Mouse (Mus musculus) stomach, embryonic 16.5 days (tissue): ENCODE results near the gene Ccn2. TPM values are rescaled to one million over a fixed set of nuclear protein-coding genes. Genes with fewer than 3 reads are reported as not detected.

ENCODE experiments used
- ATAC-seq: fragments of 200-750 bp; cut with Nextera tagmentation; 2 replicates; pipeline ENCODE4 v1.8.0; 2017; ENCODE audit warnings: moderate number of reproducible peaks, moderate TSS enrichment; ENCODE audit not compliant: insufficient read depth, low FRiP score
- H3K27ac ChIP-seq: fragments of 300-500 bp; sonication (generic); 2 replicates; pipeline ENCODE4 v1.5.1; 2014; ENCODE audit warnings: low read length
- H3K27me3 ChIP-seq: fragments of 300-500 bp; sonication (generic); 2 replicates; pipeline ENCODE4 v1.6.1; 2014; ENCODE audit warnings: low read length, control low read depth, mixed read lengths; ENCODE audit not compliant: control insufficient read depth, insufficient read depth
- H3K36me3 ChIP-seq: fragments of 300-500 bp; sonication (generic); 2 replicates; pipeline ENCODE4 v1.6.1; 2014; ENCODE audit warnings: low read length; ENCODE audit not compliant: control insufficient read depth, insufficient read depth
- H3K4me1 ChIP-seq: fragments of 300-500 bp; sonication (generic); 2 replicates; pipeline ENCODE4 v1.6.1; 2014; ENCODE audit warnings: low read length, control low read depth, mixed read lengths; ENCODE audit not compliant: control insufficient read depth, insufficient read depth
- H3K4me2 ChIP-seq: fragments of 300-500 bp; sonication (generic); 2 replicates; pipeline ENCODE4 v1.6.1; 2014; ENCODE audit warnings: low read depth, low read length, mixed read lengths
- H3K4me3 ChIP-seq: fragments of 300-500 bp; sonication (generic); replicated peaks from 2 replicates; pipeline ENCODE4 v1.5.1; 2014; ENCODE audit warnings: mild to moderate bottlenecking, low read length
- H3K9ac ChIP-seq: fragments of 300-500 bp; sonication (generic); 2 replicates; pipeline ENCODE4 v1.6.1; 2014; ENCODE audit warnings: low read length
- H3K9me3 ChIP-seq: fragments of 300-500 bp; sonication (generic); replicated peaks from 2 replicates; pipeline ENCODE4 v1.6.1; 2016; ENCODE audit warnings: low read length, control low read depth; ENCODE audit not compliant: control insufficient read depth
- WGBS: fragments of 180-500 bp; shearing (Covaris S2); extraction: QIAGEN DNeasy Blood & Tissue Kit; methylation state at CpG from one replicate; pipeline ENCODE4 v1.1.7; 2014; 5-methylcytosine and 5-hydroxymethylcytosine counted together
- polyA plus RNA-seq: library from polyadenylated mRNA; unstranded; fragments of >200 nt; fragmentation: Nextera tagmentation; extraction: Ambion mirVana; gene quantifications from 2 replicates; pipeline ENCODE4 v1.2.1, GENCODE M21; 2015

Gene Ccn2
- polyA plus RNA-seq, 1 experiment from 2014 or later: 16.9 TPM

- H3K4me2 ChIP-seq: no peak overlapping the region
- H3K27me3 ChIP-seq: no peaks in the 10 kb centered on the region
- WGBS: 82% methylated on average over 11 of the region's 11 CpGs
- H3K4me3 ChIP-seq: no peak overlapping the region
- no peak overlapping the region for H3K27ac ChIP-seq
- ATAC-seq: no peak
- H3K36me3 ChIP-seq: no peaks in the 10 kb centered on the region
- H3K9ac ChIP-seq: no peak overlapping the region
- no peaks in the 10 kb centered on the region for H3K9me3 ChIP-seq
- H3K4me1 ChIP-seq: peaks cover 11% of the 10 kb centered on the region
Observed at GRCm38 (mm10) chr10:24642796-24643580, 47.7 kb downstream of the Ccn2 start.

DNA sequence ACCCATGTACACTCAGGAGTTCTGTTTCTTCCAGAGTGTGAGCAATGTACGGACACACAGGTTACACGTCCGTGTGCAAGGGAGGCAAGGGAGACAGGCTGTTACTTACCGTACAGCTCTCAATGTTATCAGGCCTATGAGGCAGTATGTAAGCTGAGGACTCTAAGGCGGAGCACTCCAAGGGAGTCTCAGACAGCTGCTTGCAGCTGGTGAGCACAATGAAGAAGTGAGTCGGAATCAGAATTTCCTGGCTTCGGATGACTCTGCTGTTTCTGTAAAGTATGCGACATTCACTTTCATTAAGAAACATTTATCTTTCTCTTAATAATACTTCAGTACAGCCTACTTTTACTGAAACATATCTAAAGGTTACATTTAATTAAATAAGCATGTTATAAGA lies 49.9 kb downstream of the Ccn2 start:
- 64% methylated on average over 8 of the region's 8 CpGs for WGBS

More for the DNA sequence above, 49.9 kb downstream of the Ccn2 start:
- Histone ChIP-seq H3K4me1 (no peaks in the 10 kb centered on the region), H3K4me3 (no peak overlapping the region), H3K36me3 (no peaks in the 10 kb centered on the region), H3K27me3 (no peaks in the 10 kb centered on the region), H3K4me2 (no peak overlapping the region), H3K9me3 (no peaks in the 10 kb centered on the region), H3K27ac (no peak overlapping the region), H3K9ac (no peak overlapping the region)
- ATAC-seq: no peak; the same call in 1 of the 2 replicates

Other genes starting within 250 kb of the Ccn2 start
- 7.1 and 7.6 TPM in 2 replicates for gene Enpp1, start 116.7 kb downstream of the Ccn2 start, polyA plus RNA-seq
- gene Enpp3, start 247.4 kb downstream of the Ccn2 start, polyA plus RNA-seq: 10.5 and 13.6 TPM in 2 replicates